Mouse (Mus musculus) limb, embryonic 13.5 days (tissue): ENCODE data around the gene Fbxw28. TPM values are rescaled to one million over a fixed set of nuclear protein-coding genes. Genes with fewer than 3 reads are reported as not detected.
"Not testable (repeated sequence)": the region's sequence is repeated elsewhere in the genome, so short reads cannot be mapped to it uniquely, and the experiment has no call there.

ENCODE experiments used
- ATAC-seq: fragments of 200-750 bp; cut with Nextera tagmentation; 2 replicates; pipeline ENCODE4 v1.8.0; 2017; ENCODE audit warnings: low read depth, moderate number of reproducible peaks, moderate TSS enrichment; ENCODE audit not compliant: low FRiP score
- H3K27ac ChIP-seq: fragments of 300-500 bp; sonication (generic); 2 replicates; pipeline ENCODE4 v1.5.1; 2015; ENCODE audit warnings: inconsistent platforms, mild to moderate bottlenecking, moderate library complexity
- H3K27me3 ChIP-seq: fragments of 300-500 bp; sonication (generic); 2 replicates; pipeline ENCODE4 v1.6.1; 2015; ENCODE audit warnings: mild to moderate bottlenecking, inconsistent platforms
- H3K36me3 ChIP-seq: fragments of 300-500 bp; sonication (generic); 2 replicates; pipeline ENCODE4 v1.6.1; 2015; ENCODE audit warnings: inconsistent platforms, mild to moderate bottlenecking, moderate library complexity
- H3K4me1 ChIP-seq: fragments of 300-500 bp; sonication (generic); 2 replicates; pipeline ENCODE4 v1.6.1; 2015; ENCODE audit warnings: inconsistent platforms
- H3K4me2 ChIP-seq: fragments of 300-500 bp; sonication (generic); replicated peaks from 2 replicates; pipeline ENCODE4 v1.6.1; 2015; ENCODE audit warnings: inconsistent platforms, mild to moderate bottlenecking, moderate library complexity
- H3K4me3 ChIP-seq: fragments of 300-500 bp; sonication (generic); 2 replicates; pipeline ENCODE4 v1.5.1; 2015; ENCODE audit warnings: moderate library complexity, mild to moderate bottlenecking, inconsistent platforms
- H3K9ac ChIP-seq: fragments of 300-500 bp; sonication (generic); 2 replicates; pipeline ENCODE4 v1.6.1; 2015; ENCODE audit warnings: mild to moderate bottlenecking, inconsistent platforms
- H3K9me3 ChIP-seq: fragments of 300-500 bp; sonication (generic); 2 replicates; pipeline ENCODE4 v1.6.1; 2016; ENCODE audit warnings: inconsistent platforms
- WGBS: fragments of 180-500 bp; shearing (Covaris S2); methylation state at CpG from one replicate; pipeline ENCODE4 v1.1.7; 2015; 5-methylcytosine and 5-hydroxymethylcytosine counted together
- polyA plus RNA-seq: library from polyadenylated mRNA; unstranded; fragments of >200 nt; fragmentation: Nextera tagmentation; extraction: Ambion mirVana; gene quantifications from 2 replicates; pipeline ENCODE4 v1.2.1, GENCODE M21; 2015

Gene Fbxw28
- not detected in 2 replicates for polyA plus RNA-seq

- ATAC-seq, H3K4me2 ChIP-seq, H3K36me3 ChIP-seq, H3K9me3 ChIP-seq, H3K27me3 ChIP-seq, H3K9ac ChIP-seq, H3K4me1 ChIP-seq, H3K4me3 ChIP-seq, H3K27ac ChIP-seq: not testable (repeated sequence)
- 100% methylated on average over 1 of the region's 1 CpGs for WGBS
Observed at GRCm38 (mm10) chr9:109339559-109339958, at the start of gene Fbxw28. Fbxw28 (minus strand) TSS chr9:109339659.

GRCm38 (mm10) chr9:109287576-109287975 lies 51.9 kb downstream of the Fbxw28 start, which contains the start of gene Fbxw14:
Fbxw14 (minus strand) TSS chr9:109287676.
- H3K9ac ChIP-seq, H3K36me3 ChIP-seq, H3K4me3 ChIP-seq, ATAC-seq, H3K27ac ChIP-seq, H3K27me3 ChIP-seq, H3K4me1 ChIP-seq, H3K9me3 ChIP-seq, H3K4me2 ChIP-seq: not testable (repeated sequence)
- 67% methylated on average over 1 of the region's 1 CpGs for WGBS

Other genes with a start within 250 kb of the Fbxw28 start
- gene Plxnb1, start 244.3 kb downstream of the Fbxw28 start, polyA plus RNA-seq: 13.0 and 13.4 TPM in 2 replicates
- not detected in 2 replicates for gene Fbxw21, start 177.6 kb downstream of the Fbxw28 start, polyA plus RNA-seq
- gene Fbxw13, start 143.7 kb downstream of the Fbxw28 start, polyA plus RNA-seq: not detected in 2 replicates
- not detected in 2 replicates for gene Fbxw20, start 104.9 kb downstream of the Fbxw28 start, polyA plus RNA-seq
- gene Fbxw14, start 52.0 kb downstream of the Fbxw28 start, polyA plus RNA-seq: not detected in 2 replicates
- not detected in 2 replicates for gene Fbxw22, start 64.6 kb upstream of the Fbxw28 start, polyA plus RNA-seq
- gene Fbxw16, start 109.5 kb upstream of the Fbxw28 start, polyA plus RNA-seq: not detected in 2 replicates
- not detected in 2 replicates for gene Fbxw19, start 156.2 kb upstream of the Fbxw28 start, polyA plus RNA-seq
- not detected in 2 replicates for gene Fbxw15, start 228.6 kb upstream of the Fbxw28 start, polyA plus RNA-seq